Mouse (Mus musculus): Measurements from ENCODE around the gene Eif4e3. TPM values are rescaled to one million over a fixed set of nuclear protein-coding genes. Genes with fewer than 3 reads are reported as not detected.

Gene Eif4e3
- polyA plus RNA-seq, 1 experiment = 19.2 TPM

DNA sequence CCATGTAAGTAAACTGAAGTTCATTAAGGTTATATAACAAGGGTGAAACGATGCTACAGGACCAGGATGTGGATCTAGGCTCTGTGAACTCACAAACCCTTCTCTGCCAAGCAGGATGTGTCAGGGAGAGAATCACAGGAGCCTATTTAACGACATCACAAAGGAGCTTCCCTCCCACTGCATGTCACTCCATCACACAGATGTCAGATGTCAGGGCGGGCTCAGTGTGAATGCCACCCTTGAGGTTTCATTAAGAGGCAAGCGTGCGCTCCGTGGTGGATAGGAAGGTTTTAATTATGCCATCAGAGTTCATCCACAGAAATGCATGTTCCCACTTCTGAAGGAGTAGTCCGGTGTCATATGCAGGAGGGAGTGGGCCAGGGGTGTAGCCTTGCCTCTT, 60.5 kb downstream of the Eif4e3 start:
- H3K27ac ChIP-seq (ENCODE audit: insufficient read depth, low read length) = no peak overlapping the region
- TF ChIP-seq CTCF (IDR thresholded peaks at IDR 0.05; ENCODE audit: extremely low read depth, insufficient read depth, low read length) (no peak), POLR2A (IDR thresholded peaks at IDR 0.05; ENCODE audit: extremely low read depth, insufficient read depth, low read length) (no peak)
- no peak overlapping the region for H3K4me3 ChIP-seq (ENCODE audit: insufficient read depth, low read length)
- H3K4me1 ChIP-seq (ENCODE audit: control insufficient read depth, insufficient read depth, low read length) = peaks cover 2% of the 10 kb centered on the region; the same call in 1 of the 2 replicates

GRCm38 (mm10) chr6:99604758-99605157, 61.8 kb downstream of the Eif4e3 start:
- Histone ChIP-seq H3K27ac (ENCODE audit: insufficient read depth, low read length) (no peak overlapping the region), H3K4me1 (ENCODE audit: control insufficient read depth, insufficient read depth, low read length) (peaks cover 2% of the 10 kb centered on the region; the same call in 1 of the 2 replicates), H3K4me3 (ENCODE audit: insufficient read depth, low read length) (no peak overlapping the region)
- TF ChIP-seq CTCF (IDR thresholded peaks at IDR 0.05; ENCODE audit: extremely low read depth, insufficient read depth, low read length) (no peak), POLR2A (IDR thresholded peaks at IDR 0.05; ENCODE audit: extremely low read depth, insufficient read depth, low read length) (no peak)

- H3K4me3 ChIP-seq (ENCODE audit: insufficient read depth, low read length) = no peak overlapping the region
- H3K4me1 ChIP-seq (ENCODE audit: control insufficient read depth, insufficient read depth, low read length) = peaks cover 2% of the 10 kb centered on the region; the same call in 1 of the 2 replicates
- 0 out of 2 replicates have a peak overlapping the region, but pooled peaks have one; percentile 2 for H3K27ac ChIP-seq (ENCODE audit: insufficient read depth, low read length)
- TF ChIP-seq CTCF (IDR thresholded peaks at IDR 0.05; ENCODE audit: extremely low read depth, insufficient read depth, low read length) (no peak), POLR2A (IDR thresholded peaks at IDR 0.05; ENCODE audit: extremely low read depth, insufficient read depth, low read length) (no peak)
These were observed 64.1 kb downstream of the Eif4e3 start for GRCm38 (mm10) chr6:99602434-99602833.

GRCm38 (mm10) chr6:99600886-99601285, 65.7 kb downstream of the Eif4e3 start:
- no peak overlapping the region for H3K4me3 ChIP-seq (ENCODE audit: insufficient read depth, low read length)
- H3K27ac ChIP-seq (ENCODE audit: insufficient read depth, low read length) = no peak overlapping the region
- H3K4me1 ChIP-seq (ENCODE audit: control insufficient read depth, insufficient read depth, low read length) = peaks cover 2% of the 10 kb centered on the region; the same call in 1 of the 2 replicates
- TF ChIP-seq CTCF (IDR thresholded peaks at IDR 0.05; ENCODE audit: extremely low read depth, insufficient read depth, low read length) (no peak), POLR2A (IDR thresholded peaks at IDR 0.05; ENCODE audit: extremely low read depth, insufficient read depth, low read length) (no peak)

DNA sequence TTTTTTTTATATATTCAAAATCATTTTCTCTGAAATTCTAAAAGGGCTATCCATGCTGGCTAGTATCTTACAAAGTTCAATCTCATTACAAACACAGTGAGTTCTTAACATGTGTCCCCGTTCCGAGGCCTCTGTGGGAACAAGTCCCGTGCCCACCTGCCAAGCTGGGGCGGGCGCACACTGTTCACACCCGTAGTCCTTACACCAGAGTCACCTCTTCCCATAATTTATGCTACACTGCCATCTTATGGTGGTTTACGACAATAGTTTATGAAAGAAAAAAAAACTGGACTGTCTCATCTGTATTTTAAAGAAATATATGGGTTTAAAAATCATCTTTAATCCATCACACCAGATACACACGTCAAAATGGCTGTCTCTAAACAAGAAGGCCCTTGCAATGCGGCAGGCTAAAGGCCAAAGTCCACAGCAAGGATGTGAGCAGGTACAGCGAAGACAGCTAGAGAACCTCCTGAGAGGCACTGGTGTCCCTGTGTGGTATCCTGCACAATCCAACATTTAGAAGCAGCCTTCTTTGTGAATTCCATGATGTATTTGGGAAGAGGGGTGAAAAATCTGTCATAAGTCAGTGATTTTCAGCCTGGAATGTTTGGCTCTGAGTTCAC, 66.3 kb downstream of the Eif4e3 start:
- peaks cover 2% of the 10 kb centered on the region; the same call in 1 of the 2 replicates for H3K4me1 ChIP-seq (ENCODE audit: control insufficient read depth, insufficient read depth, low read length)
- no peak overlapping the region for H3K27ac ChIP-seq (ENCODE audit: insufficient read depth, low read length)
- no peak overlapping the region for H3K4me3 ChIP-seq (ENCODE audit: insufficient read depth, low read length)
- TF ChIP-seq POLR2A (IDR thresholded peaks at IDR 0.05; ENCODE audit: extremely low read depth, insufficient read depth, low read length) (no peak), CTCF (IDR thresholded peaks at IDR 0.05; ENCODE audit: extremely low read depth, insufficient read depth, low read length) (peak; percentile 40; the same call in 1 of the 2 replicates)

DNA sequence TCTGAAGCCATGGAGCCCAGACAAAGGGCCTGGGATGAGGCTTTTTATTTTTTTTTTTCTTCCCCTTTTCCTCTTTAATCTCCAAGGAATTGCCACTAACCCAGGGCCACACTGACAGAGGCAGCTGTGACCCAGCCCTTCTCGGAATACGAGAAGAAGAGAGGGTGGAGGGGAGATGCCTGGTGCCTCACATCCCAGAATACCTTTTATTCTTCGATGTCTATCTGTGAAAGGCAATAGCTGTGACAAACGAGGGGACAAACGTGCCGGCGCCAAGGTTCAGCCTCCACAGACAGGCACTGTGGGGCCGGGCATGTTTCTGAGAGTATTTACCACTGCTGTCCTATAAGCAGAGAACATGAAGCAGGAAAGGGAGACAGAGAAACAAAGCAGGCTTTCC, 66.9 kb downstream of the Eif4e3 start:
- no peak for TF ChIP-seq POLR2A (IDR thresholded peaks at IDR 0.05; ENCODE audit: extremely low read depth, insufficient read depth, low read length)
- no peak for TF ChIP-seq CTCF (IDR thresholded peaks at IDR 0.05; ENCODE audit: extremely low read depth, insufficient read depth, low read length)
- Histone ChIP-seq H3K27ac (ENCODE audit: insufficient read depth, low read length) (no peak overlapping the region), H3K4me3 (ENCODE audit: insufficient read depth, low read length) (no peak overlapping the region), H3K4me1 (ENCODE audit: control insufficient read depth, insufficient read depth, low read length) (peaks cover 5% of the 10 kb centered on the region; the same call in 1 of the 2 replicates)

GRCm38 (mm10) chr6:99599229-99599628, 67.3 kb downstream of the Eif4e3 start:
- TF ChIP-seq POLR2A (IDR thresholded peaks at IDR 0.05; ENCODE audit: extremely low read depth, insufficient read depth, low read length) (no peak), CTCF (IDR thresholded peaks at IDR 0.05; ENCODE audit: extremely low read depth, insufficient read depth, low read length) (no peak)
- Histone ChIP-seq H3K27ac (ENCODE audit: insufficient read depth, low read length) (no peak overlapping the region), H3K4me3 (ENCODE audit: insufficient read depth, low read length) (no peak overlapping the region), H3K4me1 (ENCODE audit: control insufficient read depth, insufficient read depth, low read length) (peaks cover 5% of the 10 kb centered on the region; the same call in 1 of the 2 replicates)

DNA sequence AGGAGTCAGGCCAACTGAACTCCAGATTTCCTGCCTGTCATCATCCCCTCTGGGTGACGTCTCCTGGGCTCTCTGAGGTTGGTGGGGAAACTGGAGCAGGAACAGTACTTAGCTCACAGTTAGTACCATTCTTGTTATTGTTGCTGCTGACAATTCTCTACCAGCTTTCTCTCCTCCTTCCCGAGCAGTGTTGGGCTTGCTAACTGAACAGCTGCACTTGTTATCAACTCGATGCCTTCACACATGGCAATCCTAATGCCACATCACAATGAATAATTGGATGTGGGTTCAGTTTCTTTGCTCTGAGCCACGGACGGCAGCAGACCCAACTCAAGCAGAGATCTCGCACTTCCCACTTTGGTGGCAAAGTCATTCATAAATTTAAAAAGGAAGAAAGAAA, 89.5 kb downstream of the Eif4e3 start:
- Histone ChIP-seq H3K4me1 (ENCODE audit: control insufficient read depth, insufficient read depth, low read length) (peaks cover 6% of the 10 kb centered on the region), H3K4me3 (ENCODE audit: insufficient read depth, low read length) (no peak overlapping the region), H3K27ac (ENCODE audit: insufficient read depth, low read length) (no peak overlapping the region)
- TF ChIP-seq POLR2A (IDR thresholded peaks at IDR 0.05; ENCODE audit: extremely low read depth, insufficient read depth, low read length) = no peak
- TF ChIP-seq CTCF (IDR thresholded peaks at IDR 0.05; ENCODE audit: extremely low read depth, insufficient read depth, low read length) = no peak

- Histone ChIP-seq H3K4me3 (ENCODE audit: insufficient read depth, low read length) (no peak overlapping the region), H3K27ac (ENCODE audit: insufficient read depth, low read length) (no peak overlapping the region), H3K4me1 (ENCODE audit: control insufficient read depth, insufficient read depth, low read length) (peaks cover 6% of the 10 kb centered on the region)
- no peak for TF ChIP-seq CTCF (IDR thresholded peaks at IDR 0.05; ENCODE audit: extremely low read depth, insufficient read depth, low read length)
- no peak for TF ChIP-seq POLR2A (IDR thresholded peaks at IDR 0.05; ENCODE audit: extremely low read depth, insufficient read depth, low read length)
These were observed 90.9 kb downstream of the Eif4e3 start for GRCm38 (mm10) chr6:99575633-99576032.

Other genes with a start within 250 kb of the Eif4e3 start
- gene Foxp1, start 144.1 kb downstream of the Eif4e3 start, polyA plus RNA-seq (2012; rRNA removed) = 78.9 and 99.2 TPM in 2 replicates
- gene Gm20696, start within 50 bp of the Eif4e3 start, polyA plus RNA-seq (2012; rRNA removed) = 2.3 and 3.0 TPM in 2 replicates
- gene Gpr27, start 25.9 kb upstream of the Eif4e3 start, polyA plus RNA-seq (2012; rRNA removed) = 21.6 and 22.4 TPM in 2 replicates
- gene Prok2, start 59.6 kb upstream of the Eif4e3 start, polyA plus RNA-seq (2012; rRNA removed) = 0.06 and 0.13 TPM in 2 replicates

Data from cortical plate, adult 2 months (tissue).